Mouse (Mus musculus) ES-E14 (cell line): Measurements from ENCODE around the gene Tenm3.

ENCODE experiments used
- CHD2 ChIP-seq: IDR thresholded peaks from 2 replicates; pipeline ENCODE4 v1.6.1; 2014; ENCODE audit warnings: mild to moderate bottlenecking, low read depth, low read length, inconsistent platforms
- MAFK ChIP-seq: IDR thresholded peaks from 2 replicates; pipeline ENCODE4 v1.6.1; 2014; ENCODE audit warnings: mild to moderate bottlenecking, low read depth, low read length, inconsistent platforms; ENCODE audit not compliant: insufficient read depth
- ZC3H11A ChIP-seq: IDR thresholded peaks from 2 replicates; pipeline ENCODE4 v1.6.1; 2012; ENCODE audit warnings: low read depth, mild to moderate bottlenecking, inconsistent platforms, low read length, borderline replicate concordance
- ZNF384 ChIP-seq: IDR thresholded peaks from 2 replicates; pipeline ENCODE4 v1.6.1; 2012; ENCODE audit warnings: low read depth, low read length, inconsistent platforms

GRCm38 (mm10) chr8:48809104-48809503 is 34.6 kb downstream of the Tenm3 start:
- TF ChIP-seq CHD2: no peak
- TF ChIP-seq MAFK: no peak
- no peak for TF ChIP-seq ZC3H11A
- TF ChIP-seq ZNF384: no peak
